Mouse (Mus musculus) induced T-regulatory cell, adult 2 months (primary cell): Measurements from ENCODE around the gene Insl6.

Experiments
- DNase-seq: peaks from one replicate; pipeline ENCODE4 v3.0.0-alpha.2; 2012; ENCODE audit warnings: low read depth

Insl6 gene

DNA sequence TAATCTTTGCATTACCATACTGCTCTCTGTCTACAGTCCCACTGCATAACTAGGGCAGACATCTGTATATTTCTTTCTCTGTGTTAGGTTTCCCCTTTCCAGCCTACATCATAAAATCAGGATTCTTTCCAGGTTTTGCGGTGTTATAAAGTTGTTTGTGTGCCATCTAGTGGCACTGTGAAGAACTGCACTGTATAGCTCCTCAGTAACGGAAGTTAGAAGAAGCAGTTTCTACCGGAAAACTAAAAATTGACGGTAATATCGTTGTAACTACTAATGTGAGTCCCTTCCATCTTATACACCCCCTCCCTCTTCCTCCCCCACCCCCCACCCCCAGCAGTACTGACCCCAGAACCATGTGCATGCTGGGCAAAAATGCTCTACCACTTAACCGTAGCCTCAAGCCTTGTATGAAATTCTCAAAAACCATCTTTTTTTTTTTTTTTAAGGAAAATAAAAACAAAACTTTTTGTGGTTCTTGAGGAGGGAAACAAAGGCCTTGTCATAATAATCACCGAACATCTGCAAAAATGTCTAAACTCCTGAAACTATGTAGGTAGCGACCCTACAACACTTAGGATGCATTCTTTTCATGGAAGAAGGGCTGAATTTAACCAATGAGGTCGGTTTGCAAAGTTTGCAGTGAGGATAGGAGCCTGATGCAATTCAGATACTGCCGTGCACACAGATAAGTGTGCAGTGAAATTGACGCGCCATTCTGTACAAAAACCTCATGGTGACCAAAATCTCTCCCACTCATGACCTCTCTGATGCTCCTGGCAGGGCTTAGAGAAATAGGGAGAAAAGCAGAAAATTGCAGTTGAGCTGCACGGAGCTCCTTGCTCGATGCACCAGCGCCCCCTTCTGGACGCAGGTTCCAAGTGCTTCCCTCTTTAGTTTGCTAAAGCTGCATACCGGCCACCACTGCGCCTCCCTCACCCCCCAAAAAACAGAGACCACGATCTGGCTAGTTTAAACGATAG, 30.0 kb upstream of the Insl6 start:
- DNase-seq: peak; percentile 95

DNA sequence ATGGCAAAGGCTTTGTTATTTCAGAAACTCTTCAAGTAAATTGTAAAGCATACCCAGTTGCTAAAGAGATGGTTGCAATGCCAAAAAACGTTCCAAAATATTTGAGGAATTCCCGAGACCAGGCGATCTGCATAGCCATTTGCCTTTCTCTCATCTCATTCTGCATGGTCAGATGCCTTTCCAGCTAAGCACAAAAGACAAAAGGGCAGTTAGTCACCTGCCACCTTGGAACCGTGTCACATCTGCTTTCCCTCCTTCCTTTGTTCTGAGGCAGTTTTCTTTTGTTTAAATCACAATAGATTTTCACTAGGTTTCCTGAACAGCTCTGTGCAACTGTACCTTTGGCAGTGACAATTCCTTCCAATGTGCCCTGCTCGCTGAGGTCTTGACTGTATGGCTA, 25.8 kb upstream of the Insl6 start:
- DNase-seq: no peak

DNA sequence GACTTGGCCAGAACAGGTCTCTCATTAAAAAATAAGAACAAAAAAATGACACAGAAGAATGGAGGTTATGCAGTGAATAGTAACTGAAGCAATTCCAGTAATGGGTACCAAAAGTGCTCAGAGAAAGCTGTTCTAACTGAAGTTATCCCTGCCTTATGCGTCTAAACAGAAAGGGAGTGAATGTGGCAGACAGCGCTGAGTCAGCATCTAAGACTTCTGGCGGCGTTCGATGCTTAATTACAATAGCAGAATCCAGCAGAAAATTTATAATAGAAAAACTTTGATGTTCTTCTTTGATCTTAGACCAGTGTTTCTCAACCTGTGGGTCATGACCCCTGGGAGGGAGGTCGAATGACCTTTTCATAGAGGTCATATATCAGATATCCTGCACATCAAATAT, 20.5 kb upstream of the Insl6 start:
- no peak for DNase-seq

DNA sequence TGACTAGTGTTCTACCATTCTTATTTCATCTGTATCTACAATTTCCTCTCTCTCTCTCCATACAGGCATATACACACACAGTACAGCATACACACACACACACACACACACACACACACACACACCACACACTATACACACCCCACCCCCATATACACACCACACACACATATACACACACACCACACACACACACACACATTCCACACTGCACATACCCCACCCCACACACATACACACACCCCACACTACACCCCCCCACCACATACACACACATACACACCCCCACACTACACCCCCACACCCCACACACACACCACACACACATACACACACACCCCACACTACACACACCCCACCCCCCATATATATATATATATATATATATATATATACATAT, 19.7 kb upstream of the Insl6 start:
- no peak for DNase-seq

GRCm38 (mm10) chr19:29342281-29342680, 17.1 kb upstream of the Insl6 start:
- no peak for DNase-seq

DNA sequence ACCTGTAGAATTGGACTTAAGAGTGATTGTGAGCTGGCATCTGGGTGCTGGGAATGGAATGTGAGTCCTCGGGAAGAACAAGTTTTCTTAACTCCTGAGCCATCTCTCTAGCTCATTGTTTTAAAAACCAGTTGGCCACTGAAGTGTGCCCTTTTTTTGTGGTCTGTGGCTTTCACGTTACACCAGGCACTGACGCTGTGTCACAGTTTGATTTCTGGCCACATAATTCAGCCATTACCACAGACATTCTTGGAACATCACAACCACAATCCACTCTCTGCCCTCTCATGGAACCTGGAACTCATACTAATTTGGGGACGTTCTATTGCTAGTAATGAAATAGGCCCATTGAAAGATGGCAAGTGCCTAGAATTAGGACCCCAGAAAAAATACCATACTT, 15.9 kb upstream of the Insl6 start:
- no peak for DNase-seq

DNA sequence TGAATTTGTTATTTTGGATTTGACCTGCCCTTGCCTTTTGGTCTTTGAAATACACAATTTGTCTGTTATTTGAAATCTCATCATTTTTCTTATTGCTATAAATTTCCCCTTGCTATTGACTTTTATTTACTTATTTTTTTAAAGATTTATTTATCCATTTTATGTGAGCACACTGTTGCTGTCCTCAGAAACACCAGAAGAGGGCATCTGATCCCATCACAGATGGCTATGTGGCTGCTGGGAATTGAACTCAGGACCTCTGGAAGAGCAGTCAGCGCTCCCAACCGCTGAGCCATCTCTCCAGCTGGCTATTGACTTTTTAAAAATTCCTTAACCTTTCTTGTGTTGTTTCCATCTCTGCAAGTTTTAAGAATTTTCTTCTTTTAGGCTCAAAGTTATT, 11.5 kb upstream of the Insl6 start:
- DNase-seq: no peak

- DNase-seq: no peak
These were observed 9.1 kb upstream of the Insl6 start, which contains the start of gene Rln1 for GRCm38 (mm10) chr19:29334068-29334745. Rln1 (minus strand) TSS chr19:29334670.

DNA sequence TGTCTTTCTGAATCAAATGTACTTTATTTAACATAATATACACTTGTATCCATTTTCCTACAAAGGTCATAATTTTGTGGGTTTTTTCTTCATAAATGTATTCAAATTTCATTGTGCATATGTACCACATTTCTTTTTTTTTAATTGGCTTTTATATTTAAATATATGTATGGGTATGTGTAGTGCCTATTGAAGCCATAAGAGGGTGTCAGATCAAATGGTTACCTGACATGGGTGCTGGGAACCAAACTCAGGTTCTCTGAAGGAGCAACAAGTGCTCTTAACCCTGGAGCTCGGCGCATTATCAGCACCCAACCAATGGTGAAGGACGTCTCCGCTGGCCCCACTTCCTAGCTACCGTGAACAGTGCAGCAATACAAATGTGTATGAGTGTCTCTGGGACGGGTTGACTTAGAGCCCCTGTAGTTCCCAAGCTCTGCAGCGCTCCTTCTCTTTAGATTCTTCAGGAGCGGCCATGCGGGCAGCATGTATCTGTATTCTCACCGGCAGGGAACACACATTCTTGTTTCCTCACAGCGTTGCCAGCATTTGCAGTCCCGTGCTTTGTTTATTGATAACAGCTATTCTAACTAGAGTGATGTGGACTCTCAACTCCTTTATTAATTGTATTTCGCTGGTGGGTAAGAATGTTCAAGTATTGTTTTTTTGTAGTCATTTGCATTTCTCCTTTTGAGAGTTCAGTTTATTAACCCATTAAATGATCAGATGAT, 1.8 kb upstream of the Insl6 start:
- DNase-seq: peak; percentile 25

GRCm38 (mm10) chr19:29326396-29326795, 1.2 kb upstream of the Insl6 start:
- DNase-seq: no peak

GRCm38 (mm10) chr19:29325852-29326180, 660 bp upstream of the Insl6 start:
- DNase-seq: peak; percentile 25

- peak; percentile 85 for DNase-seq
These were observed 1.6 kb downstream of the Insl6 start for GRCm38 (mm10) chr19:29323416-29324049.

DNA sequence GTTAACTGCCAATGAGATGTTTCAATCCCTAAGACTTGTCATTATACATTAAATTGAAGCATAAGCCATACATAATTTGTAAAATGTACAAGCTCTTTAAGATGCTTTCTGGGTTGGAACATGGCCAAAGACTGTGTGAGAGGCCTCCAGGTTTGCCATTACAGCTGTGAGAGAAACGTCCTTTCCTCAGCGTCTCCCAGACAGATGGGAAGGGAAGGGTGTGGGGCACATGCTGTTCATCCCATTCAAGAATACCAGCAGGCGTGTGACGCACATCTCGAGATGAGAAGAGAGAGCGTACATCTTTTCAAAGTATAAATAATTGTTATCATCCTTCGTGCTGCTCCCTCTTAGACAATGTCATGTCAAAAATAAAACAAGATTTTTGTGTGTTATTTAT, 12.5 kb downstream of the Insl6 start:
- DNase-seq: no peak

DNA sequence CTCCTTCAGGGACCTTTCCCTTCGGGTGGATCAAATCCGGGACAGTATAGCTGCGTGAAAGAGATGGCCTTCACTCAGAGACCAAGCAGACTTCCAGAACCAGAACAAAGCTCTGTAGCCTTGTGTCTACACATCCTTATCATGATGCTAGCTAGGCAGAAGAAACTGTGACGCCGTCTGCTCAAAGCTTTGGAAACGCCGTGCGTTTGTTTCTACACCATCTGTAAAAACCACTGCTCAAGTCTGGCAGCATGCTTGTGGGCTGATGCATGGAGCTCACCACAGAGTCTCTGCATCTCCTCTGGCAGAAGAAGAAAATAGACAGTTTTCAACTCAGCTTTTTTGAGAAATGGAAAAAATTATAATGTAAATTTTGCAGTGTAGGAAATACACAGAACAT, 13.4 kb downstream of the Insl6 start:
- DNase-seq: no peak

GRCm38 (mm10) chr19:29308832-29309231, 16.3 kb downstream of the Insl6 start:
- DNase-seq: peak; percentile 23

GRCm38 (mm10) chr19:29302119-29302518, 23.0 kb downstream of the Insl6 start:
- no peak for DNase-seq

DNA sequence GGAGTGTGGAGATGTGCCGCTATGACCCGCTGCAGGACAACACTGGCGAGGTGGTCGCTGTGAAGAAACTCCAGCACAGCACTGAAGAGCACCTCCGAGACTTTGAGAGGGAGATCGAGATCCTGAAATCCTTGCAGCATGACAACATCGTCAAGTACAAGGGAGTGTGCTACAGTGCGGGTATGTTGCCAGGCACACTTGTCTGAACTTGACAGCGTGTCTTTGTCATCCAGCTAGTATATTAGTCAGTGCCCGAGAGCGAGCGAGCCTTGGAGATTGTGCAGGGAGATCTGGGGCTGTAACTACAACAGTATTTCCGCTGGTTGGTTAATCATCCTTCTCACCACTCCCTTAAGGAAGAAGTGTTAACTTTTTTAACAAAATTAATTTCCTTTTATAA, 24.2 kb downstream of the Insl6 start:
- DNase-seq: no peak

DNA sequence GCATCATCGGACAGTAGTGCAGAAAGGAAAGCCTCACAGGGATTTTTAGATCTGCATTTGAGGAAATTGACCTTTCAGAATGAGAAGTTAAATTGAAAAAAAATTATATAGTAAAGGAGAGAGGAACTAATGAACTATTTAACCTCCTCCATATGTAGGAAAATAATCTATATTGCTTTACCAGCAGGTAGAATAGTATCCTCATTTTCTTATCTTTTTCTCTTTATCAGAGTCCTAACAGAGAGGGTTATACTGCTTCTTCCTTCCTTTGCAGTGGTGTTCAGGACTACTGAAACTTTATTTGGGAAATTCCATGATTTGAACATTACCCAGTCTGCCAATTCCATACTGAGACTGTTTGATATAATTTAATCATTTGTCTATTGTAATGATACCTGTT, 27.8 kb downstream of the Insl6 start:
- no peak for DNase-seq

DNA sequence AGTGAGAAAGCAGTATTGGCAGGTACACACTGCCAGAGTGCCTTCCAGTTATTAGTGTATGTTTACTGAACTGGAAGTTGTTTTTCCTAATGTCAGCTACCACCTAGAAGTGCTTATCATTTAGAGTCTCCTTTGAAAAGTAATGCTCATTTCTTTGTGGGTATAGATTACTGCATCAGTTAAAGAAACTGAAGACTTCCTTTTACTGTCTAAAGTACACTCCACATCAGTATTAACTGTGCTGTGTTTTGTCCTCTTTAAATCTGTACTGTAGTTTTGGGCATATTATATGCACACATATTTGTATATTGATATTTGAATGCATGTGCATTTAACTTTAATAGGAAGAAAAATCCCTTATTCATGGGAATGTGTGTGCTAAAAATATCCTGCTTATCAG, 29.0 kb downstream of the Insl6 start:
- no peak for DNase-seq

DNA sequence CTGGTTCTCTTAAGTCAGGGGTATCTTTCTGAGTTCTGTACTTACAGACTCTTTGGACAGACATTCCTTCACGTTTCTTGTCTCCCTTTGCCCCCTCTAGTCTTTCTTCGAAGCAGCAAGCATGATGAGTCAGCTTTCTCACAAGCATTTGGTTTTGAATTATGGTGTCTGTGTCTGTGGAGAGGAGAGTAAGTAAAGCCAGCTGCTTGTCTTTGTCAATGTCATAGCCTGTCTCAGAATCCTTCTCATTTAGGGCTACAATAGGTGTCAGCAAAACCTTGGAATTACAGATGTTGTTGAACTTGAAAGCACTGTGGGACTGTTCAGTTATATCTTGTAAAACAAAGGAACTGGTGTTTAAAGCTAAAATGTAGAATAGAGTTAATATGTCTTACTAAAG, 30.4 kb downstream of the Insl6 start:
- no peak for DNase-seq

GRCm38 (mm10) chr19:29292546-29292945, 32.6 kb downstream of the Insl6 start:
- DNase-seq: no peak

- DNase-seq: no peak
These were observed 33.6 kb downstream of the Insl6 start for GRCm38 (mm10) chr19:29291532-29291931.
